Mouse (Mus musculus) embryo, embryonic 10.5 days (tissue): Measurements from ENCODE around the gene Gm853.

Experiments
- DNase-seq: peaks from one replicate; pipeline ENCODE4 v3.0.0-alpha.2; 2015; ENCODE audit warnings: low spot score

Gm853 gene

GRCm38 (mm10) chr4:130213857-130214256, 8.3 kb downstream of the Gm853 start:
- no peak for DNase-seq

- no peak for DNase-seq
Measured at GRCm38 (mm10) chr4:130213197-130213596, 9.0 kb downstream of the Gm853 start.

- no peak for DNase-seq
Measured at GRCm38 (mm10) chr4:130212421-130212820, 9.8 kb downstream of the Gm853 start.

- DNase-seq: no peak
Measured at GRCm38 (mm10) chr4:130211870-130212269, 10.3 kb downstream of the Gm853 start.

GRCm38 (mm10) chr4:130198694-130199670, 23.2 kb downstream of the Gm853 start:
- peak; percentile 89 for DNase-seq

GRCm38 (mm10) chr4:130196542-130196941, 25.7 kb downstream of the Gm853 start:
- DNase-seq: no peak

GRCm38 (mm10) chr4:130195924-130196323, 26.3 kb downstream of the Gm853 start:
- no peak for DNase-seq

- no peak for DNase-seq
Measured at GRCm38 (mm10) chr4:130192266-130192665, 29.9 kb downstream of the Gm853 start.

- no peak for DNase-seq
Measured at GRCm38 (mm10) chr4:130189606-130190005, 32.6 kb downstream of the Gm853 start.

GRCm38 (mm10) chr4:130188806-130189297, 33.3 kb downstream of the Gm853 start:
- DNase-seq: peak; percentile 90

GRCm38 (mm10) chr4:130186891-130187290, 35.3 kb downstream of the Gm853 start:
- no peak for DNase-seq

- no peak for DNase-seq
Measured at GRCm38 (mm10) chr4:130186450-130186849, 35.8 kb downstream of the Gm853 start.

- no peak for DNase-seq
Measured at GRCm38 (mm10) chr4:130183879-130184278, 38.3 kb downstream of the Gm853 start.

GRCm38 (mm10) chr4:130183023-130183422, 39.2 kb downstream of the Gm853 start:
- DNase-seq: no peak

GRCm38 (mm10) chr4:130181886-130182285, 40.3 kb downstream of the Gm853 start:
- no peak for DNase-seq

GRCm38 (mm10) chr4:130180909-130181602, 41.1 kb downstream of the Gm853 start:
- DNase-seq: no peak

GRCm38 (mm10) chr4:130179876-130180275, 42.3 kb downstream of the Gm853 start:
- no peak for DNase-seq

- no peak for DNase-seq
Measured at GRCm38 (mm10) chr4:130177536-130177935, 44.7 kb downstream of the Gm853 start.

- DNase-seq: no peak
Measured at GRCm38 (mm10) chr4:130177087-130177486, 45.1 kb downstream of the Gm853 start.

- DNase-seq: no peak
Measured at GRCm38 (mm10) chr4:130176156-130176720, 46.0 kb downstream of the Gm853 start.

- DNase-seq: no peak
Measured at GRCm38 (mm10) chr4:130175072-130175711, 47.0 kb downstream of the Gm853 start, which contains the start of gene Tinagl1. Gene Tinagl1 (minus strand): TSS chr4:130175122.
